Mouse (Mus musculus) ovary, adult 18-20 months (tissue): ENCODE data around the gene Fgd4.
A peak's percentile ranks its signal among the peaks of the same experiment; 100 is the strongest.
"Not testable (repeated sequence)": the region's sequence is repeated elsewhere in the genome, so short reads cannot be mapped to it uniquely, and the experiment has no call there.

Source experiments
- DNase-seq: peaks from one replicate; pipeline ENCODE4 v3.0.0; 2022; ENCODE audit warnings: low spot score, mixed read lengths

Gene Fgd4

DNA sequence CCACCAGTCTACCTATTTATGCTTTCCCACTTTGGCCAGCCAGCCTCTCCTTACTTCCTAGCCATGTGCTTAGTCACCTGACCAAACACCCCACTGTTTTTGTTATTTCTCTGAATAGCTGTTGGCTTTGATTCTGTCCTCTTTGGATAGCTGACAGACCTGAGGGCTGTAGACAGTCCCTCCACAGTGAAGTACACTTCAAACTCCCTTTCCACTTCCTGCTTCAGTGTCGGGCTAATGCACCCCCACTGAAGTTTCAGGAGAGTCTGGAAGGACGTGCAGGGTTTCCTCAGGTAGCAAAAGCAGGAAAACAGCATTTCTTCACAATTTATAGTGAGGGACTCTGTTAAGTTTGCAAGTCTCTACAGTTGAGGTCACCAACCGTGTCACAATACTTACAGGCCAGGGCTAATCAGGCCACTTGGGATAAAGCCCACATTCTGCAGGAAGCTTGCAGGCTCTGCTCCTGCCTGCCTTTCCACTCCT is 57.4 kb downstream of the Fgd4 start:
- no peak for DNase-seq

DNA sequence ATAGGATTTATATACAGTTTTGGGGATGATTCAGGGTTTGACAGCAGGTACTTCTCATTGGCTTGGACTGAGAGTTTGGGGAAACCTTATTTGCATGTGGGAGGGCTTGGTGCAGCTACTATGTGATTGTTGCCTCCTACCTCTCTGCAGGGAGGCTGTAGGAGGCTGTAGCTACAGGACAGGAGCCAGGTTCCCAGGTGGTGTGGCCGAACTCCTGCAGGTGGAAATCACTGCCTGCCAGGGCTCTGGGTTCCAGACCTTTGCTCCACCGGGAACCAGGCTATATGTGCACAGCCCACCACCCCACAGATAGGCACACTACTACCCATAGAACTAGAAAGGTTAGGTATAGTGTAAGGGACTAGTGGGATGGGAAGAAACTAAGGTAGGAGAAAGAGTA is 61.0 kb downstream of the Fgd4 start:
- DNase-seq: not testable (repeated sequence)

DNA sequence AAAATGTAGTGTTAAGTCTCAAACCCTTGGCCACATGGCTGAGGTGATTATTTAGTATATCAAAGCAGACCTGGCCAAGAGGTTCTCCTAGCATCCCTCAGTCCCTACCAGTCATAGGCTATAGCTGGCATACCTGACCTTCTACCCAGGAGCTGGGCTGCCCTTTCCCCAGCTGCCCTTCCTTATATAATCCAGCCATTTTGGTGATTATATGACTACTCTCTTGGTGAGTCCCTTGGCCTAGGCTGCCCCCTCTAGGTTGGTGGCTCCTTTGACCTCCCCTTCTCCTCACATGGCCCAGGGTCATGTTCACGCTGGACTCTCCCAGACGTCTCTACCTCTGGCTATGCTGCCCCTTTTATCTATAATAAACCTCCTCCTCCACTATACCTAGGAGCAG is 65.1 kb downstream of the Fgd4 start:
- no peak for DNase-seq

DNA sequence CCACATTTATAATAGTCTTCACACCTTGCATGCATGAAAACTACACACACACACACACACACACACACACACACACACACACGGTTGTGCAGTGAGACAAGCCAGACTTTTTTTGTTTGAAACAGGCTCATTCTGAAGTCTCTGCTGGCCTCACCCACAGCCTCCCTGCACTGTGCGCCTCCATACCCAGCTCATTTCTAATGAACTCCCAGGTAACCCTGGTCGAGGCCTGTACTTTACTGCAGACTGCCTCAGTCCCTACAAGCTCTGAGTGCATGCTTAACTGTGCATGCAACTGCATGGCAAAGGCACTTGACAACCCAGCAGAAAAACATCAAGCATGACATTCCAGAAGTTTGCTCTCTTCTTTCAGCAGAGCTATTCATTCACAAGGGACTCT is 72.3 kb downstream of the Fgd4 start:
- DNase-seq: no peak

DNA sequence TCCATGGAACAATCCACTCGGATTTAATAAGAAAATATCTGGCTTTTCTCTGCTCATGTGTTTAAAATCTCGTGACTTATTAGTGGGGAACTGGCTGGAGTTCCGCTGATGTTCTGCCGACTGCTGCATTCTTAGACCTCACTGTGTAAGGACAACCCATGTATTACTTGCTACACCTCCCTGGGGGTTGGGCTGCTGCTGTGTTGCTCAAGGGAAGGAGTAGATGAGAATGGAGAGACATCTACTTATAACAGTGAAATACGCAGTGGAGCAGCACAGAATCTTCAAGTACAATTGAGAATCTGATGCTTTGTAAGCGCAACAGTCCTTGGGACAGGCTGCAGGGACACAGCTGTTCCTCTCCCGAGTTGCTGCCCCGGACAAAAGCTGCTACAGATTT is 73.1 kb downstream of the Fgd4 start:
- peak; percentile 60 for DNase-seq

DNA sequence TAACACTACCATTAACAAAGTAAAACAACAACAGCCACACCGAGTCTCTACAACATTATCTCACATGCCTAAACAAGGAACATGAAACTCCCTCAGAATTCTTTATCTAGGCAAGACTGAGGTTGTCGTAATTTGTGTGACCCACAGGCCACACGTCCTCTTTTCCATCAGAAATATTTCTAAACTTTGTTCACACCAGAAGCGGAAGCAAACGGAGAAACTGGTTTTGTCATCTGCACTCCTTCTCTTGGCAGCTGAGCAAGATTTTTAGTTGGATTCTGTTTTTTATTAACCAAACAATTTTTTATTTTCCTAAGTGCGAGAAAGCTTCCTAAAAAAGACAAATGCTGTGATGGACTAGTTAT is 73.6 kb downstream of the Fgd4 start:
- no peak for DNase-seq

DNA sequence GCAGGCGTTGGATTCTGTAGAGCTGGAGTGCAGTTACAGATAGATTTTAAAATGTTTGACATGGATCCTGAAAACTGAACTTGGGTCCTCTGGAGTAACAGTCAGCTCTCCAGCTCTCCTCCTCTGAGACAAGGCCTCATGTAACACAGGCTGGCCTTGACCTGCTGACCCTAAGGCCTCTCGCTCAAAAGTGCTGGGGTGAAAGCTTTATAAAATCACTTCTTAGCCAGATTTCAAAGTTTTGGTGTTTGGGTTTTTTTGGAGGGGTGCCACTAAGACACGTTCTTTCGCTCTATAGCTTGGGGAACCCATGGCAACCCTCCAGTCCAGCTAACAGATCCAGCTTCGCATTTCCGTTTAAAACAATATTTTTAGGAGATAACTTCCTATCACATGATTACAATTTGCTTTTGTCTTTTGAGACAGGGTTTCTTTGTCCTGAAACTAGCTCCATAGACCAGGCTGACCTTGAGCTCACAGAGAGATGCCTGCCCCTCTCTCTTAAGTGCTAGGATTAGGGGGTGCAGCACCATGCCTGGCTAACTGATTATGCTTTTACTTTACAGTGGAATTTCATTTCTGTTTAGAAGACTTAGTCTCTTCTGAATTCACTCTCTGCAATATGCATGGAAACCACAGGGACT is 74.1 kb downstream of the Fgd4 start:
- DNase-seq: peak; percentile 22

DNA sequence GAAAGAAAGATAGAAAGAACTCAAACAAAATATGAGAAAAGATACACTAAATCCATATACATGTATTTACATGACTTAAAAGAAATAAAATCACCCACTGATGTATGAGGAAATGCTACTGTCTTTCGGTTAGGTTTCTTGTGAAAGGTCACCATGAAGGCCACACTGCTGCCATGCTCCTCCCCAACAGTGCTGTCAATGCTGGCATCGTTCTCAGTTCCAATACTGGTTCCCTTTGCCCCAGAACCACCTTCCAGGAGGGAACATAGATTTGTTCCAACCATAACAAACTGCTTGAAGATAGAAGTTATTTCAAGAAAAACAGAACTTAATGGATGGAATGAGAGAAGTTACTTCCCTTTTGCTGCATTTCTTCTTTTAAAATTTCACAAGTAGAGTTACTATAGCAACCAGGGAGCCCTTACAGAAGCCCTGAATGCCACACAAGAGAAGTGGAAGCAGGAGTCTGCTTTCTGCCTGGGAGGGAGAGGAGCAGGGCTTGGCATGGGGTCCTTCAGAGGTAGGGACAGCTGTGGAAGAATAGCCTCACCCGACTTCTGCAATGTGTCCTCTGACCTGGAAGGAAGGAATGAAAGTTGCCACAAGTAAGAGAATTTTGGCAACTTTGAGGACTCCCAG is 75.0 kb downstream of the Fgd4 start:
- DNase-seq: no peak

DNA sequence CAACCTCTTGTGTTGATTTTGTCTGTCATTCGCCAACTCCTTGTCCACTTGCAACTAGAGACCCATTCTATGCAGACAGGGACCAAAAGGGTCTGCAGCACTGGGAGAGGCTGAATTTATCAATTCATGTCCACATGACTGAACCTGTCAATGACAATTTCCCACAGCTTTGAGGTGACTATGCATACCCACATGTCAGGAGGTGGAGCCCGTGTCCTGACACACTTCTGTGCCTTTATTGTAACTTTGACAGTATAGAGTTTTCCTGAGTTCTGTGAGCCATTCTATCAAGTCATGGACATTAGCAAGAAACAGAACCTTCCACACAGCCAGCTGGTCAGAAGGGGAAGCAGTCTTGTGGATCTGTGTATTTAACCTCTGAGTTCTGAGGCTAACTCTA is 76.7 kb downstream of the Fgd4 start:
- no peak for DNase-seq

DNA sequence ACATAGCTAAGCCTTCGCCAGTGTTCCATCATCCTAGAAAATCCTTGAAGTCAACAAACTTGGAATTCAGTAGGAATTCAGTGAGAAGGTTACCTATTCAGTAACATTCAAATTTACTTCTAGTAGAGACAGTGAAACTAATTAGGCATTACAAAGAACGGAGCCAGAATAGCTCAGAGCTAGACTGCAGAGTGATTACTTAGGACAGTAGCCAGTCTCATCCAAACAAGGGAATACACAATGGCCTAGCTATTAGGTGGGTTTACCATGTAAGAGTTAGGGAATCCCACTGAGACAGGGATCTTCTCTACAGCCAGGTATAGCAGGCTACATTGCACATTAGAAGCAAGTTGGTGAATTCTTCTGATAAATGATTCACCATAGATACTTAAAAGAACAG is 77.5 kb downstream of the Fgd4 start:
- not testable (repeated sequence) for DNase-seq

DNA sequence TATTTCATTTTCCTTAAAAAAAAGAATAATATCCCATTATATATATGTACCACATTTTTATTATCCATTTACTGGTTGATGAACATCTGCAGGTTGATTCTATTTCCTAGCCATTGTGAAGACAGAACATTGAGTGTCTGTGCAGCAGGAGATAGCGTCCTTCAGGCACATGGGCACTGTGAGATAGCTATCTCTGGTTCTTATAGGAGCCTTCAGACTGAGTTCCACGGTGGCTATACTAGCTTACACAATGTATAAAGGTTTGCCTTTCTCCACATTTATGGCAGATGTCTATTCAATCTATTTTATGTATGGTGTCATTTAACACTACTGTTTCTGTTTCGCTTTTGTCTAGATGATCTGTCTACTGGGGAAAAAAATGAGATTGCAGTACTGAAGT is 98.9 kb downstream of the Fgd4 start:
- no peak for DNase-seq

DNA sequence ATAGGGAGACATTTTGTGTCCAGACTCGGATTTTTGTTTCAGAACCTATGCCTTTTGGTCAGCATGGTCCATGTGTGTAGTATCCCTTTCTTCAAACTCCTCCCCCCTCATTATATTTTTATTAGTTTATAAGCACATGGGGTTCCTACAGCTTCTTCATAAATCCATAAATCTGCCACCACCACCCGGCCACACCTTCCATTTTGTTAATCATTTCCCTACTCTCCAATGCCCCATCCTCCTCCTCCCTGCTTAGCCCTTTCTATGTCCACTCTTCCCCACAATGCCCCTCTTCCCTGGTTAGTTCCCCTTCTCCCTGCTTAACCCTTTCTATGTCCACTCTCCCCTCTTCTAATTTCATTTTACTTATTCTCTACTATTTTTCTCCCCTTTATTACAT is 99.4 kb downstream of the Fgd4 start:
- DNase-seq: no peak

DNA sequence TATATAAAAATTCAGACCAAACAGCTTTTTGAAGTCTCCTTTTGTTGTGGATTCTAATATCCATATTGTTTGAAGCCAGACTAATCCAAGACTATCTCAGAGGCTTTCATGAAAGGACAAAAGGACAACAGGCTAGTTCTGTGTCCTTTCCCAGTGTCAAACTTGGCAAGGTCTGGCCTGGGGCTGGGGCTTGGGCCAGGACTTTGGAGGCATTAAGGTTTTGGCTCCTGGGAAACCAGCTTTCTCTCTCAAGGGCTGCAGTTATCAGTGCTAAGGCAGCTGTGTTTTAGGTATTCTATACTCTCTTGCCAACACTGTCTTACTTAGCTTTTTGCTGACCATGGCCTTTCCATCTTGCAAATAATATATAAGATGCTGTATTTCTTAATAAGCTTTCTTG is 101.6 kb downstream of the Fgd4 start:
- DNase-seq: peak; percentile 46

DNA sequence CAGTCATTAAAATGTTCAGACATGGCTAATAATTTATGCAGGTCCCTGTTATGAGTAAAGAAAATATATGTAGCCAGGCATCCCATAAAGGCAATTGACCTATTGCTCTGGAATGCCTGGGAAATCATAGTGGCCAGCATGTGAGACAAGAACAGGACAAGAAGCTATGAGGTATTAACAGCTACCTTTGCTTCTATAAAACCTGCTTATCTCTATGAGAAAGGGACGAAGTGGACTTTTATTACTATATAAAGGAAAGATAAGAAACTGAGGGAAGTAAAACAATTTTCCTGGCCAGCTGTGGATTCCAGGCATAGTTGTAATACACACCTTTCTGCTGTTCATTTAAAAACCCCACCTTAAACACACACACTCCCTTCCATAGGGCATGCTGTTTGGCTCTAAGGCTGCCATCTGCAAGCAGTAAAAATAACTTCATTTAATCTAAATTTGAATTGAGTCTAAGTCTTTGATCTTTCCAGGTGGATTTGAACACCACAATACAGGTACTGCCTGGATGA is 114.8 kb downstream of the Fgd4 start:
- no peak for DNase-seq

DNA sequence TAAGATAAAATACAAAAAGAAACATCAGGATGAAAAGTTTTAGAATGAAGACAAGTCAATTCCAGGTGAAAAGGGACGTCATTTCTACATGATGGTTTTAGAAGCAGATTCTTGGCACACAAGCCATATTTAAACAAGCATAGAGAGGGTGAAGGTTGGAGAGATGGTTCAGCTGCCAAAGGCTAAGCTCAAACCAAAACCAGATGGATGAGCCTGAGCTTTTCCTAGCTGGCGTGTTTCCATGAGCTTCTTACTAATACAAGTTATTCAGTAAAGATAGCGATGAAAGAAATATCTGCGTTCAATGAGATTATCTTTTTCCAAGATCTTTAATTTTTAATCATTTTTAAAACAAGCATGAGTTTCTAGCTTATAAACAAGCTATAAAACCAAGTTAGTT is 115.7 kb downstream of the Fgd4 start:
- no peak for DNase-seq

DNA sequence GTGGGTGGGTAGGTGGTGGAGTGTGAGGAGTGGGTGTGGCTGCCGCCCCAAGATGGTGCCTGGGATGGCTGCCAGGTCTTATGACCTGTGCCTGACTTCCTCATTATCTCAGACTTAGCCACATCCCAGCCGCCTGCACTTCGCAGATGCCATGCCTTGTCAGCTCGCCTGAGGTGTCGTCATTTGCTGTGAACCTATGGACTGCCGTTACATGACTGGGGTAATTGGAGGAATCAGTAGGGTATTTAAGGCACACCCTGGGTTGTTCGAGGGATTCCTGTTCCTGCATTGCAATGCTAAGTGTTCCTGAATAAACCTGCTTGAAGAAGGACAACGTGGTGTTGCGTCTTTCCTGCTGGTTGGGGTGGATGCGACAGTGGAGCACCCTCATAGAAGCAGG is 126.9 kb downstream of the Fgd4 start:
- not testable (repeated sequence) for DNase-seq

DNA sequence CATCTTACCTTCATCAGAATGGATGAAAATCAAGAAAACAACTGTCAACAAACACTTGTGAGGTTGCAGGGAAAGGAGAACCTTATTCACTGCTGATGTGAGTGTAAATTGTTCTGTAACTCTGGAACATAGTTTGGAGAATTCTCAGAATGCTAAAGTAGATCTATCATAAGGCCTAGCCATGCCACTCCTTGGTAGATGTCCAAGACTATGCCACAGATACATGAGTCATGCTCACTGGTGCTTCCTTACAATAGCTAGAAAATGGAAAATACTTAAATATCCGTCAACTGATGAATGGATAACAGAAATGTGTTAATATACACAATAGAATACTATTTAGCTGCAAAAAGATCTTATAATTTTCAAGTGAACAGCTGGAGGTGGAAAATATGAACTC is 150.3 kb downstream of the Fgd4 start:
- no peak for DNase-seq

DNA sequence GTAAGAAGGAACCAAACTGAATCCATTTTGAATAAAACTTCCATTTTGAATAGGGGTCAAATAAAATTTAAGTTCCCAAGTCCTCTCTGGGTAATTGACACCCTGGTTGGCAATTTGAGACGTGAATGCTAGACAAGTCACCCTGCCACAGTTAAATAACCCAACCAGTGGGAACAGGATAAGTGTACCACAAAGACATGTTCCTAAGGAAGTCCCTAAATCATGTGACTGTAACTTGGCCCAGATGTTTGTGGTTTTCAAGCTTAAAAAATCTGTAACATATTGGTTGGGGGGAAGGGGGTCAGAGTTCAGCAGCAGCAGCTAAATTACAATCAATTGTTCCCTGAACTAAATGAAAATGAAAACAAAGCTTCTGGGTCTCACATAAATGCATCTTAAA is 161.9 kb downstream of the Fgd4 start:
- no peak for DNase-seq

DNA sequence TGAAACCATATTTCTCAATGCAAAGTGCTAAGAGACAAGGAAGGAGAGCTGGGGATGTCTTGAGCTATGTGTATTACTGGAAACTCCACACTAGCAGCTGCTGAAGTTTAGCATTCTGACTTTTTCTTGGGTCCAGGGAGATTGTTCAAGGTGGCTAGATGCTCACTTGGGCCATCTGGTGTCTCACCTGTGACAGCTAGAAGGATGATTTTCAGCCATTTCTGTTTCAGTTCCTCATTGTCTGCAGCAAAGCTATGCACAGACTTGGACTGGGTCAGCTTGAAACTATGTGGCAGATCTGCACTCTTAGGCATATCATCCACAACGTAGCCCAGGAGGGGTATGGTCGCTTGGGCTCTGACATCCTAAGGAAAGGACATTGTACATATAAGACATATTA is 177.9 kb downstream of the Fgd4 start:
- no peak for DNase-seq

DNA sequence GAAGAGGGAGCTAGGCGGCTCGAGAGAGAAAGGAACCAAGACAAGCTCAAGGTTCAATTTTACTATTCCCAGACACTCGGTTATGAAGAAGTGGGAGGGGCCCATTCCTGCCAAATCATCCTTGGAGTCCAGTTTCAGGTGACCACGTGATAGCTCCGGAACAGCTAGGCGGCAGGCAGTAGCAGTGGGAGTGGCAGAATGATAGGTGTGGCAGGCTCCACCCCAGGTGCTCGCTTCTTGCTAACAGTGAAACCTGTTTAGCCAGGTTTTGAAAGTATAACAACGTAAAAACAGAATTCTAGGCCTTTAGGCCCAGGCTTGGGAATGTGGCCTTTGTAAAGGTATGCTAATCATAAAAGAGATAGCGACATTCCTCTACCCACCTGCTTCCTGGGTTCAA is 233.1 kb downstream of the Fgd4 start:
- DNase-seq: not testable (repeated sequence)
